Mouse (Mus musculus) monocyte, adult 5-6 weeks (primary cell): Measurements from ENCODE around the gene Eif3a. TPM values are rescaled to one million over a fixed set of nuclear protein-coding genes. Genes with fewer than 3 reads are reported as not detected.
A peak's percentile ranks its signal among the peaks of the same experiment; 100 is the strongest.

Experiments used
- ATAC-seq: fragments of 153-309, 156-312 bp; replicated peaks from 2 replicates; pipeline ENCODE4 v1.8.0; 2017; ENCODE audit warnings: mild to moderate bottlenecking; ENCODE audit not compliant: low TSS enrichment, insufficient number of reproducible peaks, severe bottlenecking, poor library complexity, low FRiP score
- total RNA-seq: library from RNA; stranded (forward); fragments of 200-1000, 200-491, 200-594 nt; gene quantifications from 3 replicates; pipeline ENCODE4 v1.2.3, GENCODE M21; 2017

Eif3a gene
- total RNA-seq, 1 experiment from 2014 or later, result 382 TPM

- ATAC-seq, result no peak
Measured at GRCm38 (mm10) chr19:60782034-60782433, 8.4 kb downstream of the Eif3a start.

GRCm38 (mm10) chr19:60773366-60773765 lies 17.1 kb downstream of the Eif3a start:
- no peak for ATAC-seq

DNA sequence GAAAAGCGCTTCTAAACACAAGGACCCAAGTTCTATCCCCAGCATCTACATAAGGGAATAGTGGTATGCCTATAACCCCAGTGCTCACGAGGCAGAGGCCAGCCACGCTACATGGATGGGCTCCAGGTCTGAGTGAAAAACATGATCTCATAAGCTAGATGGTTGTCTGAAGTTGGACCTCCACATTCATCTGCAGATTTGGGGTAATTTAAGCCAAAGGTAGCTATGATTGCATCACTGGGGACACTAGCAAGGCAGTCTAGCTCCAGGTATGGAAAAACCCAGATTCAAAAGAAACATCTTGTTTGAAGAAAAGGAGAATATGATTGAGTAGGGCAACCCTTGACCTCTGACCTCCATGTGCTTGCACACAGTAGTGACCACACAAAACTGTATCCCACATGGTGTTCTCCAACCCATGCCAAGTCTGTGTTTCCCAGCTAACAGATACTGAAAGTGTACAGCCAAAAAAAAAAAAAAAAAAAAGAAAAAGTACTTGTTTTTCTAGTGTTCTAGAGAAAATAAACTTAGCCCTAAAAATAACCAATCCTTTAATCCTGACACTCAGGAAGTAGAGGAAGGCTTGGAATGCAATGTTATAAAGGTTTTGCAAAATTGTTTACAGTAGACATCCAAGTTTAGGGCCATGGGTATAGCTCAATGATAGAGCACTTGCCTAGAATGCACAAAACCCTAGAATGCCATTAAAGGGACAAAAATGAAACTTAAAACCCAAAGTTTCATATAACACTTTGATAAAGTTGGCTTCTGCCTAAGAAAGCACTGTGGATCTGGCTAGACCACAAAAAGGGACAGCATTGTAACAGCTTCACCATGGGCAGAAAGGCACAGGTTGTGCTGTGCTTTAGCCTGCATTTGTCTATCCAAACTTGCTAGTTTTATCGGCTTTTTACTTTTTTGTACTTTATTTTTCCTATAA lies 31.3 kb downstream of the Eif3a start:
- ATAC-seq, result no peak

DNA sequence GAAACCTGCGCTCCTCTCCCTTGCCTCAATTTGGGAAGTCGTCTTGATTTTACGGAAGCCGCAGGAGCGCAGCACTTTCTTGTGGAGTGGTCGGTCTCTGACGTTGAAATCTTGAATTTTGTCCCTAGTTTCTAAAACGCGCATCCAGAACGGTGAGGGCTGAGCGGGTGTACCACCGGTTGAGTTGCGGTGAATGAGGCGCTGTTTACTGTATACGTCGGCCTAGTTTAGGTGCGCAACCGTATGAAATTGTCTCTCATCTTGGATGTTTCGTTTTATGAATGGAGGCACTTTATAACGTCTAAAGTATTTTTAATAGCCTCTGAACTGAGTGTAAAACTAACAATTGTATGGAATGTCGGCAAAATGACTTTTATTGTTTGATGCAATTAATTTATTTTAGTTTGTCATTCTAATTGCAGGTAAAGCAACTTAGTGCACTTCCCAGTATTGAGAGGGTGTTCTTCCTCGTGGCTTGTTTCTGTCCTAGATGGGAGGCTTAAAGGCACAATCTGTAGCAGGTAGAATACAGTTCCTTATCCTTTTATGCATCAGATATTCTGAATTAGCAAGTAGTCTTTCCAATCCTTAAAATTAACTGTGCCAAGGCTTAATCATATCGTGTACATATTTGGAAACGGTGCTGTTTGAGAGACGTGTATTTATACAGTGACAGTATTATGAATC lies 33.2 kb downstream of the Eif3a start:
- ATAC-seq, result no peak

- 0 out of 2 replicates have a peak, but pooled peaks have one; percentile 14 for ATAC-seq
Measured at GRCm38 (mm10) chr19:60756192-60757098, 34.0 kb downstream of the Eif3a start.

GRCm38 (mm10) chr19:60755438-60756191 lies 34.8 kb downstream of the Eif3a start, which contains the start of gene Nanos1:
Gene Nanos1 (plus strand): TSS chr19:60755987.
- peak; percentile 65 for ATAC-seq

GRCm38 (mm10) chr19:60747801-60748200 lies 42.7 kb downstream of the Eif3a start:
- no peak for ATAC-seq

DNA sequence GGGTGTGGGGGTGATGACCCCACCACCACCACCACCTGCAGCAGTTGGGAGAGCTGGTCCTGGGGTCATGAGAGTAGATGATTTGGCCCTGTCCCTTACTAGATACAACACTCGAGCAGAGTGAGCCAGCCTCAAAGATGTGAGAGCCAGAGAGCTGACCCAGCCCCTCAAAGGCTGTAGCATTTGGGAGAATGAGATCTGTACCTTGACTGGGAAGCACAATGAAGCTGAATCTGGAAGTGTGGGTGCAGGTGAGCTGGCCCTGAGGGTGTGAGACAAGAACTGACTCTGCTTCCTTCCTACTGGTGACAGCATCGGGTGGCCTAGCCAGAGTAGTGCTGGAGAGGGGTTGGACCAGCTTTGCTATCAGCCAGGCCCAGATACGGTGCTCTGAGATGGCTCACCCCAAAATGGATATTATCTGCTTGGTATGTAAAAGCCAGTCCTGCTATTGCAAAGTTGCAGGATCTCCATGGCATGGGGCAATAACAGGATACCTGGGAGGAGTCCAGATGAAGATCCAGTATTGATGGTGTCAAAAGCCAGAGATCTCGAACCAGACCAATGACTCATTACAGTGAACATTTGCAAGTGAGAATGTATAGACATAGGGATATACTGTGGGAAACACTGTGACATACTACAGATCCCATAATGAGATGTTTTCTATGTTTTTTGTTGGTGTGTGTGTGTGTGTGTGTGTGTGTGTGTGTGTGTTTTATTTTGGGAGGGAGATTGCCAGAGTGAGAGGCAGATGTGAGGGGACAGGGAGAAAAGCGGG lies 46.5 kb downstream of the Eif3a start:
- ATAC-seq, result no peak

GRCm38 (mm10) chr19:60740560-60740959 lies 49.9 kb downstream of the Eif3a start:
- no peak for ATAC-seq

GRCm38 (mm10) chr19:60731966-60732365 lies 58.5 kb downstream of the Eif3a start:
- ATAC-seq, result no peak

DNA sequence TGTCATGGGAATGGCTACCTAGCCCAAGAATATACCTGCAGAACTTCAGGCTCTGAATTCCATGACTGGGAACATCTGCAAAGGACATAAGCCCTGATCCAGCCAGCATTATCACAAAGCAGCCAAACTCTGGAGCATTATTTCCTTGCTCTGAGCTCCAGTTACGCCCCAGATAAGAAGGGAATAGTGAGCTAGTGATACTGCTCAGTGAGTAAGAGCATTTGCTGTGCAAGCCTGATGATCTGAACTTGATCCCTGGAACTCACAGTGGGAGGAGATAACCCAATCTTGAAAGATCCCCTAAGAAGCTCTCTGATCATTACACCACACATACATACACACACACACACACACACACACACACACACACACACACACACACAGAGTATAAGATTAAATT lies 59.2 kb downstream of the Eif3a start:
- ATAC-seq, result no peak

DNA sequence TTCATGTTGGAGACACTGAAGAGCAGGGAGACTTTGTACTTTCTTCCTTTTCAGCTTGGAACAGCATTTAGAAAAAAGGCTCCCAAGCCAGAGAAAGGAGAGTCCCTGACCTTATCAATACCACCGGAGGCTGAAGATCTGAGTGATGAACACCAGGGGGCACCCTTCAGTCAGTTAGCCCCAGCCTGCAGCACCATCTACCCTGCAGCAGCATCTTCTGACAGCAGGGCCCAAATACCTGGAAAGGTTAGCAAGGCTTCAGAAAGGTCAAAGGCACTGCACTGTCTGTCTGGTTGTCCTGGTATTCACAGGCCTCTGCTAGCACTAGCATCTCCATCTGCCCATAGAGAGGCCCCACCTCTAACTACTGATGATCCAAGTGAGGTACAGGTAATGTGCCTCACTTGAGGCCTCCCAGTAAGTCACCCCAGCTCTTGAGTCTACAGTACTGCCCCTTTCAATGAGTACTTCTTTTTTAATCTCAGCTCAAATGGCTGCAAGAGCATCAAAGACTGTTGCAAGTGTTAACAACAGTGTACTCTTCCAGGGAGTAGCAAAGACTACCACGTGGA lies 60.1 kb downstream of the Eif3a start:
- ATAC-seq, result peak; percentile 87; the same call in 1 of the 2 replicates

GRCm38 (mm10) chr19:60716381-60716780 lies 74.1 kb downstream of the Eif3a start:
- no peak for ATAC-seq

- ATAC-seq, result no peak
Measured at GRCm38 (mm10) chr19:60712577-60712976, 77.9 kb downstream of the Eif3a start.
